12 mouse cellular contexts compared by ENCODE assay signal in genomic region chr4:81579389-81580110, GRCm38 (mm10).
DNase-seq lines count a peak whose midpoint lies in the region; ATAC-seq lines count a peak whose summit lies in the region.
"Had no signal": no experiment of that assay in that cellular context is flagged by ENCODE, and none has a peak within 500 bp of the region (broad histone marks: within the 10 kb centered on the region; RNA-seq: fewer than 3 reads in every experiment).

No protein-coding gene starts in this region.

- H3K9me3 ChIP-seq in forebrain, embryonic 10.5 days, result no peaks in the 10 kb centered on the region
- H3K9me3 ChIP-seq in hindbrain, embryonic 14.5 days (ENCODE audit: control insufficient read depth, low read length), result no peaks in the 10 kb centered on the region
- no peaks in the 10 kb centered on the region for H3K9me3 ChIP-seq in neural tube, embryonic 12.5 days

- peaks cover 4% of the 10 kb centered on the region; the same call in 1 of the 2 replicates for H3K27me3 ChIP-seq in forebrain, embryonic 10.5 days (ENCODE audit: poor library complexity, severe bottlenecking)
- H3K27me3 ChIP-seq in hindbrain, embryonic 14.5 days (ENCODE audit: control insufficient read depth, insufficient read depth, low read length), result no peaks in the 10 kb centered on the region
- no peaks in the 10 kb centered on the region for H3K27me3 ChIP-seq in neural tube, embryonic 12.5 days (replicated peaks)

- H3K9ac ChIP-seq in hindbrain, embryonic 14.5 days, result no peak overlapping the region
- no peak overlapping the region for H3K9ac ChIP-seq in neural tube, embryonic 12.5 days
- H3K9ac ChIP-seq: lung, embryonic 14.5 days had no signal

- H3K4me2 ChIP-seq in hindbrain, embryonic 14.5 days (replicated peaks), result no peak overlapping the region
- H3K4me2 ChIP-seq in neural tube, embryonic 12.5 days (replicated peaks), result no peak overlapping the region
- H3K4me2 ChIP-seq: heart, embryonic 11.5 days; lung, embryonic 14.5 days had no signal

- intact Hi-C loops in heart, postnatal 10 days (cut with DNase I), result no loop called here
- intact Hi-C loops in heart, postnatal 25 days (cut with DNase I), result loop anchor here (10.0 kb wide), 1 partner anchor 735 kb away; no protein-coding TSS in a partner anchor

- H3K27ac ChIP-seq in forebrain, embryonic 10.5 days, result peak overlapping the region; percentile 75
- peak overlapping the region; percentile 32 for H3K27ac ChIP-seq in hindbrain, embryonic 14.5 days
- H3K27ac ChIP-seq in neural tube, embryonic 12.5 days, result no peak overlapping the region

- ATAC-seq in hindbrain, embryonic 14.5 days (ENCODE audit: low FRiP score), result no peak
- peak; percentile 33; the same call in 1 of the 2 replicates for ATAC-seq in neural tube, embryonic 12.5 days (ENCODE audit: low FRiP score, low read depth)

- WGBS in forebrain, embryonic 10.5 days, result 34% methylated on average over 8 of the region's 8 CpGs
- WGBS in hindbrain, embryonic 14.5 days, result 25% methylated on average over 8 of the region's 8 CpGs
- WGBS in neural tube, embryonic 12.5 days, result 27% methylated on average over 8 of the region's 8 CpGs

- no peak overlapping the region for H3K4me3 ChIP-seq in forebrain, embryonic 10.5 days
- H3K4me3 ChIP-seq in hindbrain, embryonic 14.5 days (replicated peaks; ENCODE audit: low read length), result no peak overlapping the region
- H3K4me3 ChIP-seq in neural tube, embryonic 12.5 days, result no peak overlapping the region
- H3K4me3 ChIP-seq: myocyte had no signal

- no peaks in the 10 kb centered on the region for H3K36me3 ChIP-seq in forebrain, embryonic 10.5 days (replicated peaks)
- no peaks in the 10 kb centered on the region for H3K36me3 ChIP-seq in hindbrain, embryonic 14.5 days (replicated peaks; ENCODE audit: control insufficient read depth, insufficient read depth)
- no peaks in the 10 kb centered on the region for H3K36me3 ChIP-seq in neural tube, embryonic 12.5 days

- H3K4me1 ChIP-seq in forebrain, embryonic 10.5 days, result peaks cover 26% of the 10 kb centered on the region
- H3K4me1 ChIP-seq in hindbrain, embryonic 14.5 days (replicated peaks; ENCODE audit: control insufficient read depth, insufficient read depth, low read length), result peaks cover 22% of the 10 kb centered on the region
- peaks cover 11% of the 10 kb centered on the region for H3K4me1 ChIP-seq in neural tube, embryonic 12.5 days

- DNase-seq in heart, postnatal 10 days, result peak; percentile 17 to 25
- no peak for DNase-seq in heart, postnatal 25 days (ENCODE audit: low spot score)
- no peak for DNase-seq in forebrain, embryonic 10.5 days (ENCODE audit: extremely low spot score, low spot score)
- DNase-seq in hindbrain, embryonic 14.5 days (ENCODE audit: low spot score), result no peak
- no peak for DNase-seq in left cerebral cortex, adult 8-10 months (ENCODE audit: low spot score in 2 of 2)
- no peak for DNase-seq in thymus, postnatal 4 days
- DNase-seq: kidney, adult 8-10 months; lung, embryonic 14.5 days; right cerebral cortex, postnatal 4 days had no signal

Comparison
In these comparisons a context has a peak if more than half of its experiments do, and no peak if none do; other contexts are left out.
1. DNase-seq: peak in heart, postnatal 10 days (2 of 2); none in heart, postnatal 25 days (single experiment), forebrain, embryonic 10.5 days (single experiment), hindbrain, embryonic 14.5 days (single experiment), left cerebral cortex, adult 8-10 months (0 of 2) and thymus, postnatal 4 days (single experiment).